Mouse (Mus musculus): ENCODE measurements around the gene Plcb1. TPM values are rescaled to one million over a fixed set of nuclear protein-coding genes. Genes with fewer than 3 reads are reported as not detected.

Gene Plcb1
- total RNA-seq, 1 experiment = 0.89 TPM

DNA sequence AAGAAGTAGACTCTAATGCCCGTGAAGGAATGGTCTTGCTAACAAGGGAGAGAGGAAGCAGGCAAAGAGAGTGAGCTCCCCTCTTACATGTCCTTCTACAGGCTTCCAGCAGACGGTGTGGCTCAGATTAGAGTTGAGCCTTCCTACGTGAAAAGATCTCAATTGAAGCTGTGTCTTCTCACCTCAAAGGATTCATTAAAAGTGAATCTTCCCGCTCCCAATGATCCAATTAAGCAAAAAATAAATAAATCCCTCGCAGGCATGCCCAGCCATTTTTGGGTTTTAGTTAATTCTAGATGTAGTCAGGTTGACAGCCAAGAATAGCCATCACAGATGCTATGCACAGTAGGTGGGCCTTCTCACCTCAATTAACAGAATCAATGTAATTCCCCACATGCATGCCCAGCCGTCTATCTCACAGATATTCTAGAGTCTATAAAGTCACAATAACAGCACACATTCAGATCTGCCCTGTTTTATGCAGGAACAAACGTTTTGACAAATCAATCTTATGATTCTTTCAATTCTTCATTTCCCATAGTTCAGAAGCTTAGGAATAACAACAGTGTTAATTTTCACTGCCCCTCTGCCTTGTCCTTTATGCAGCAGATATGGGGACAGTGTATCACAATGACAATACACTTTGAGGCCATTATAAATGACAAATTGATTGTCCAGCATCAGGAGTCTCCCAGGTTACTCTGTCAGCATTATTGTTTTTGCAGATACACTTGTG is 520.0 kb downstream of the Plcb1 start:
- in situ Hi-C loops (cut with MboI; ENCODE audit: low sequenced_read_pairs in 2 of 2, unreplicated experiment in 2 of 2) = no loop called here
- Histone ChIP-seq H3K27ac (ENCODE audit: insufficient read depth, low read depth, low read length, poor library complexity, severe bottlenecking) (no peak overlapping the region), H3K9ac (ENCODE audit: insufficient read depth, low read depth, low read length, poor library complexity, severe bottlenecking) (no peak overlapping the region), H3K9me3 (ENCODE audit: control insufficient read depth, insufficient read depth, low read depth, low read length) (no peaks in the 10 kb centered on the region), H3K4me3 (ENCODE audit: insufficient read depth in 1 of 2, low read depth in 1 of 2, low read length in 2 of 2, poor library complexity in 1 of 2, severe bottlenecking in 1 of 2) (no peak overlapping the region), H3K4me1 (ENCODE audit: control insufficient read depth in 2 of 2, insufficient read depth in 2 of 2, low read length in 2 of 2, poor library complexity in 1 of 2) (no peaks in the 10 kb centered on the region), H3K36me3 (ENCODE audit: control insufficient read depth, insufficient read depth, low read length, poor library complexity, severe bottlenecking) (no peaks in the 10 kb centered on the region)
- TF ChIP-seq ZNF384 (IDR thresholded peaks at IDR 0.05; ENCODE audit: low read depth, low read length) (no peak), ZC3H11A (IDR thresholded peaks at IDR 0.05; ENCODE audit: borderline replicate concordance, low read depth, low read length) (no peak), MAFK (IDR thresholded peaks at IDR 0.05; ENCODE audit: insufficient read depth, low read depth, low read length) (no peak), CHD2 (IDR thresholded peaks at IDR 0.05; ENCODE audit: low read depth, low read length) (no peak), HCFC1 (IDR thresholded peaks at IDR 0.05; ENCODE audit: borderline replicate concordance, insufficient read depth, low read length) (no peak)
- DNase-seq (ENCODE audit: low read depth, low spot score) = no peak

DNA sequence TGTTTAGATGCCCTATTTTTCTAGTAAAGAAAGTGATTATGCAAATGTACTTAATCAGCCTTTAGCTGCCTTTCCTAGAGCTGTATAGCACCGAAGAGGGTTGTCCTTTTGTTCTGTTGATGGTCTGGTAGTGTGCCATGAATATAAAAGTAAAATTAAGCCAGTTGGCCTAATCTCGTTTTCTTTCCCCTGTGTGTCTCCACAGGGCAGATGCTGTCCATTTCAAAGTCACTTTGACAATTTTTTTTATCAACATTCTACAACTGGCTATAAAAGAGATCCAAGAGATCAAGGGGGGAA is 520.6 kb downstream of the Plcb1 start:
- Histone ChIP-seq H3K9ac (ENCODE audit: insufficient read depth, low read depth, low read length, poor library complexity, severe bottlenecking) (no peak overlapping the region), H3K4me3 (ENCODE audit: insufficient read depth in 1 of 2, low read depth in 1 of 2, low read length in 2 of 2, poor library complexity in 1 of 2, severe bottlenecking in 1 of 2) (no peak overlapping the region), H3K4me1 (ENCODE audit: control insufficient read depth in 2 of 2, insufficient read depth in 2 of 2, low read length in 2 of 2, poor library complexity in 1 of 2) (no peaks in the 10 kb centered on the region), H3K9me3 (ENCODE audit: control insufficient read depth, insufficient read depth, low read depth, low read length) (no peaks in the 10 kb centered on the region), H3K27ac (ENCODE audit: insufficient read depth, low read depth, low read length, poor library complexity, severe bottlenecking) (no peak overlapping the region), H3K36me3 (ENCODE audit: control insufficient read depth, insufficient read depth, low read length, poor library complexity, severe bottlenecking) (no peaks in the 10 kb centered on the region)
- DNase-seq (ENCODE audit: low read depth, low spot score) = no peak
- in situ Hi-C loops (cut with MboI; ENCODE audit: low sequenced_read_pairs in 2 of 2, unreplicated experiment in 2 of 2) = no loop called here
- TF ChIP-seq MAFK (IDR thresholded peaks at IDR 0.05; ENCODE audit: insufficient read depth, low read depth, low read length) (no peak), ZC3H11A (IDR thresholded peaks at IDR 0.05; ENCODE audit: borderline replicate concordance, low read depth, low read length) (no peak), HCFC1 (IDR thresholded peaks at IDR 0.05; ENCODE audit: borderline replicate concordance, insufficient read depth, low read length) (no peak), ZNF384 (IDR thresholded peaks at IDR 0.05; ENCODE audit: low read depth, low read length) (no peak), CHD2 (IDR thresholded peaks at IDR 0.05; ENCODE audit: low read depth, low read length) (no peak)

DNA sequence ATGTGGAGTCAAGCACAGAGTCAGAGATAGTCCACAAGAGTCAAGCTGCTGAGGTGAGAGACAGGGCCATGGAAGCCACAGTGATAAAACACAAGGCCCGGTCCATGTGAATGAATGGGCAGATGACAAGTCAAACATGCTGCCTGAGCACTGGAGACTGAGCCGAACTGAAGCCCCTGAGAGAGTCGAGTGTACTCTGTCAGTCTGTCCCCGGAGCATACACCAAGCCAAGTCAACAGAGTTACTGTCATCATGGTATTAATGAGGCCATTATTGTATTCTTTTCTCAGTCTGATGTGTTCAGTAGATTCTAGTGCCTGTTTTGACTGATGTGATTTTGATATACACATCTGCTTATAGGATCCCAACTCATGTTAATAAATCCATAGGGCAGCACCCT is 521.9 kb downstream of the Plcb1 start:
- Histone ChIP-seq H3K4me1 (ENCODE audit: control insufficient read depth in 2 of 2, insufficient read depth in 2 of 2, low read length in 2 of 2, poor library complexity in 1 of 2) (no peaks in the 10 kb centered on the region), H3K36me3 (ENCODE audit: control insufficient read depth, insufficient read depth, low read length, poor library complexity, severe bottlenecking) (no peaks in the 10 kb centered on the region), H3K9me3 (ENCODE audit: control insufficient read depth, insufficient read depth, low read depth, low read length) (no peaks in the 10 kb centered on the region), H3K4me3 (ENCODE audit: insufficient read depth in 1 of 2, low read depth in 1 of 2, low read length in 2 of 2, poor library complexity in 1 of 2, severe bottlenecking in 1 of 2) (no peak overlapping the region), H3K27ac (ENCODE audit: insufficient read depth, low read depth, low read length, poor library complexity, severe bottlenecking) (no peak overlapping the region), H3K9ac (ENCODE audit: insufficient read depth, low read depth, low read length, poor library complexity, severe bottlenecking) (no peak overlapping the region)
- no peak for DNase-seq (ENCODE audit: low read depth, low spot score)
- in situ Hi-C loops (cut with MboI; ENCODE audit: low sequenced_read_pairs in 2 of 2, unreplicated experiment in 2 of 2) = no loop called here
- no peak for TF ChIP-seq CHD2 (IDR thresholded peaks at IDR 0.05; ENCODE audit: low read depth, low read length)
- no peak for TF ChIP-seq MAFK (IDR thresholded peaks at IDR 0.05; ENCODE audit: insufficient read depth, low read depth, low read length)
- TF ChIP-seq HCFC1 (IDR thresholded peaks at IDR 0.05; ENCODE audit: borderline replicate concordance, insufficient read depth, low read length) = no peak
- no peak for TF ChIP-seq ZC3H11A (IDR thresholded peaks at IDR 0.05; ENCODE audit: borderline replicate concordance, low read depth, low read length)
- TF ChIP-seq ZNF384 (IDR thresholded peaks at IDR 0.05; ENCODE audit: low read depth, low read length) = no peak

DNA sequence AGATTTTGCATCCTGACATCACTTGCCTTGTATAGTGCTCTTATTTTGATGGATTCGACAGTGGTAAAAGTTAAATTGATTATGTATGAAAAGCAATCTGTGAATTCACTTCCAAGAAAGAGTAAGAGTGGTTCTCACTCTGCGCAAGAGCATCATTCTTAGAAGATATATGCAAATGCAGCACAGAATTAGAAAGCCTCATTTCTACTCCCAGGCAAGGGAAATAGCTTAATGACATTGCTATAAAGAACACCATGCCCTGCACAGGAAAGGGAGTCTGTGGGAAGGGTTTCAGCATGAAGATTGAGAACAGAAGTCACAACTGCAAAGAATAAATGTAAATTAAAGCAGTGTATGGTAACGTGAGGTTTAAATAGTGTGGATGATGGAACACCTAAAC is 530.1 kb downstream of the Plcb1 start:
- Histone ChIP-seq H3K9ac (ENCODE audit: insufficient read depth, low read depth, low read length, poor library complexity, severe bottlenecking) (no peak overlapping the region), H3K4me1 (ENCODE audit: control insufficient read depth in 2 of 2, insufficient read depth in 2 of 2, low read length in 2 of 2, poor library complexity in 1 of 2) (no peaks in the 10 kb centered on the region), H3K27ac (ENCODE audit: insufficient read depth, low read depth, low read length, poor library complexity, severe bottlenecking) (no peak overlapping the region), H3K36me3 (ENCODE audit: control insufficient read depth, insufficient read depth, low read length, poor library complexity, severe bottlenecking) (no peaks in the 10 kb centered on the region), H3K9me3 (ENCODE audit: control insufficient read depth, insufficient read depth, low read depth, low read length) (no peaks in the 10 kb centered on the region), H3K4me3 (ENCODE audit: insufficient read depth in 1 of 2, low read depth in 1 of 2, low read length in 2 of 2, poor library complexity in 1 of 2, severe bottlenecking in 1 of 2) (no peak overlapping the region)
- TF ChIP-seq MAFK (IDR thresholded peaks at IDR 0.05; ENCODE audit: insufficient read depth, low read depth, low read length) (no peak), ZNF384 (IDR thresholded peaks at IDR 0.05; ENCODE audit: low read depth, low read length) (no peak), HCFC1 (IDR thresholded peaks at IDR 0.05; ENCODE audit: borderline replicate concordance, insufficient read depth, low read length) (no peak), CHD2 (IDR thresholded peaks at IDR 0.05; ENCODE audit: low read depth, low read length) (no peak), ZC3H11A (IDR thresholded peaks at IDR 0.05; ENCODE audit: borderline replicate concordance, low read depth, low read length) (no peak)
- in situ Hi-C loops (cut with MboI; ENCODE audit: low sequenced_read_pairs in 2 of 2, unreplicated experiment in 2 of 2) = no loop called here
- no peak for DNase-seq (ENCODE audit: low read depth, low spot score)
